Mouse (Mus musculus): ENCODE measurements around the gene Rplp0.

Gene Rplp0

DNA sequence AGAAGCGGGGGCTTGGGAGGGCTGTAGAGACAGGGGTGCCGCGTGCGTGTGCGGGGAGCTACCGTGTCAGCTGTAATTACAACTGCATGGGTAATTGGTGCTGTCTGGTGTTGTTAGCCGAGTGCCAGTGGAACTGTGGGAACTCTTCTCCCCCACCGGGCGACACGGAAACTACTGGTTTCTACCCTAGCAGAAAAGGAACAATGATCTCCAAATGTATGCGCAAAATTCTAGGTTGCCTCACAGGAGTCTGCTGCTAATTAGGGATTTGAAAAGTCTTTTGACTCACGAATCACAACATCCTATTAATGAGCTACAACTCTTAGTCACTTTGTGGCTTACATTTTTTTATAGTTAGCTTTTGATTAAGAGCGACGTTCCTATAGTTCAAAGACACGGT is 26.9 kb downstream of the Rplp0 start:
- no peak for DNase-seq

DNA sequence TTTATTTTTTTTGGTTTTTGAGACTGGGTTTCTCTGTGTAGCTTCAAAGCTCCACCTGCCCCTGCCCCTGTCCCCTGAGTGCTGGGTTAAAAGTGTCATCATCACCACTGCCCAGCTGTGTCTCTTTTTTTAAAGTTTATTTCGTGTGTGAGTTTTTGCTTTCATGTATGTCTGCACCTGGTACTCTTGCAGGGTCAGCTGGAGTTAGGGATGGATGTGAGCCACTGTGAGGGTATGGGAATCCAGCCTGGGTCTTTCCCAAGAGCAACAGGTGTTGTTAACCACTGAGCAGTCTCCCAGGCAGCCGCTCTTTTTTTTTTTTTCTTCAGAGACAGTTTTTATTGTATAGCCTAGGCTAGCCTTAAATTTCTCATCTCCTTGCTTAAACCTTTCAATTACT is 27.5 kb downstream of the Rplp0 start:
- no peak for DNase-seq

DNA sequence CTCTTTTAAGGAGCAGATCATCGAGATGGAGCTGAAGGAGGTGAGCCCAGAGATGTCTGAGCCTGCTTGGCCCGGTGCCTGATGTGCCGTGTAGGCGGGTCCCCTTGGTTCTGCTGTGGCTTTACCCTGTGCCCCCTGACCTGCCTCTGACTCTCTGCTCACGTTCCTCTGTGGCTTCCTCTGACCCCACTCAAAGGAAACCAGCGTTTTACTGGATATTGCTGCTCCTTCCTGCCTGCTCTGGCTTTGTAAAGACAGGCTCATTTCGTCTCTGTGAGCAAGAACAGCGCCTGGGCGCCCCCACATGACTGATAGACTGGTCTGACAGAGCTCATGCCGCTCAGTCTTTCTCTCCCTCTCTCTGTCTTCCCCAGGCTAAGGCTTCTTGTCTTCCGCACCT is 31.8 kb downstream of the Rplp0 start:
- DNase-seq = no peak

GRCm38 (mm10) chr5:115591506-115591905 is 32.2 kb downstream of the Rplp0 start:
- no peak for DNase-seq

DNA sequence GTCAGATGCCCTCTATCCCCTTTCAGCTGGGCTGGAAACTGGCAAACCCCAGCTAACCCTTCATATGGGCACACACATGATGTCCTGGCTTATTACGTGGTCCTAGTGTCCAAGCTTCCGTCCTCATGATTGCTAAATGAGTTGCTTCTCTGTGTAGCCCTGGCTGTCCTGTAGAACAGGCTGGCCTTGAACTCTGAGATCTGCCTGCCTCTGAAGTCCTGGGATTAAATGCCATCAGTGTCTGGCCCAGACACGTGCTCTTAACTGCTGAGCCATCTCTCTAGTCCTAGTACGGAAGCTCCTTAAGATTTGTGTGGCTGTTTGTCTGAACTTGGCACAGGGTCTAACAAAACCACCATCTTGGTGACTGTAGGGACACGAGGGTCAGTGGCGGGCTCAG is 44.3 kb downstream of the Rplp0 start:
- no peak for DNase-seq

DNA sequence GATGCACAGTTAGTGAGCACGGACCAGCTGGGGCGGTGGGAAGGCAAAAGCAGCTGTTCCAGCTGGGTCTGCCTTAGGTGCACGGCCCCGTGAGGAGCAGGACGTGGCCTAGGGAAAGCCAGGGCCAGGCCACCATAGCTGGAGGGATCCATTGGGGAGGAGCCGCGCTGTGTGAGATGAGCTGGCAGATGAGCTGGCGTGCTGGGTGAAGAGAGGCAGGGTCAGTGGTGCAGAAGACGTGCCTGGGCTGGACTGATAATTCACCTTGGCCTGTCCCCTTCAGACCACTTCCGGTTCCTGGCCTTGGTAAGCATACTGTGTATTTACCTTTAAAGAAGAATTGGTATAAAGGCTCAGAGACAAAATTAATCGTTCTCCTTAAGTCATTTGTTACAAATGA is 52.3 kb downstream of the Rplp0 start:
- DNase-seq = no peak
